Comparison of ENCODE assay signal across 8 mouse cellular contexts in the genomic region with DNA sequence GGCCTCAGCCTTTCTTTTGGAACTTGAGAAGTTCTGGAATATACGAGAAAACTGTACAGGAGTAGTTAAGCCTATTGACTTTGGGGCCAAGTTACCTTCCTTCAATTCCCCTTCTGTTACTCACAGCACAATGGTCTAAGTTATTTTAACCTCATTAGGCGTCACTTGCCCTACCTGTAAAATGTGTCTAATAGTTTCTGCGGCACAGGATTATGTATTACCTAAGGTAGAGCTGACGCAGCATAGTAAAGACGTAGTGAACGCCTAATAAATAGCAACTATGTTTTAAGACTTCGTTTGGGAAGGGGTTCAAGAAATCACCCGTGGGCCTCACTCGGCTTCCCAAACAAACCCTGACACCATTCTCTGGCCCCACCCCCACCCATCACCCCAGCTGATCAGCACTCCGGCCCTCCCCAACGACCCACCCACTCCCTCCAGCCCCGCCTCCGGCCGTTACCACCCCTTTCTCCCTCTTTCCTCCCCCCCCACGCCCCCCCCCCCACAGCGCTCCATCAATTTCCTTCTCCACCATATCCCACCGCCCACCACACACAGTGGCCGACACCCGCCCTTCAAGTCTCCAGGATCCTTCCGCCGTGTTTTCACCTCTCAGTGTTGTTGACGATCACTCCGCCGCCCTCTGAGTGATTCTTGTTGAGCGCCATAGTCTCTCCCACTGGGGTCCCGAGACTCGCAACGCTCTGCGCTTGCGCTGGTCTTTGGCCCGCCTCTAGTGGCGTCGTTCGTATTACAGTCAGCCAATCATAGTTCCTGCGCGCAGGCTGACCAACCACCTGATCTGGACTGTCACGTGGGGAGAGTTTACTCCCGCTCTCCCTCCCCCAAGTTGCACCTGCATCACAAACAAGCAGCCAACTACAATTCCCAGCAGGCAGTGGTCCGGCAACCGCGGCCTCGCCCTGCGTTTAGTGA. TPM values are rescaled to one million over a fixed set of nuclear protein-coding genes. Genes with fewer than 3 reads are reported as not detected.
DNase-seq lines count a peak whose midpoint lies in the region; ATAC-seq and TF ChIP-seq lines count a peak whose summit lies in the region.

Wbp2 (minus strand) TSS at position 738 of the 936 bp plus-strand sequence.

- DNase-seq in ZHBTc4 (ENCODE audit: low read depth, low spot score): peak; percentile 100
- DNase-seq in gastrocnemius, adult 2 months: peak; percentile 97
- peak; percentile 99 for DNase-seq in hindbrain, postnatal 0 days (ENCODE audit: low spot score)
- peak; percentile 94 to 96 for DNase-seq in left cerebral cortex, adult 2 months (ENCODE audit: extremely low spot score in 1 of 2, low spot score in 2 of 2)
- peak; percentile 97 to 99 for DNase-seq in right cerebral cortex, adult 2 months (ENCODE audit: low spot score in 2 of 2)
- peak; percentile 96 for DNase-seq in urinary bladder, postnatal 14 days (ENCODE audit: low spot score)

- intact Hi-C loops in gastrocnemius, adult 2 months (cut with DNase I): loop anchor here (1.0 to 5.0 kb wide), 4 partner anchors 44 to 136 kb away; partner anchors contain the start of genes Acox1, Ten1 and Unk
- intact Hi-C loops in left cerebral cortex, adult 2 months (cut with DNase I): loop anchor here (1.0 to 5.0 kb wide), 4 partner anchors 44 to 136 kb away; partner anchors contain the start of gene Unk

- H3K4me2 ChIP-seq in hindbrain, postnatal 0 days (ENCODE audit: low read depth, low read length): peak within 1 kb of the TSS; percentile 71

- peak; percentile 92 for ATAC-seq in common myeloid progenitor, adult 5-6 weeks (replicated peaks; ENCODE audit: low read depth, poor library complexity, severe bottlenecking)
- ATAC-seq in hindbrain, postnatal 0 days: peak; percentile 98
- ATAC-seq in megakaryocyte, adult 5-6 weeks (ENCODE audit: poor library complexity, severe bottlenecking): peak; percentile 93

- H3K36me3 ChIP-seq in hindbrain, postnatal 0 days (ENCODE audit: insufficient read depth, low read length): peaks cover 16% of the 10 kb centered on the region

- no peaks in the 10 kb centered on the region for H3K9me3 ChIP-seq in hindbrain, postnatal 0 days (ENCODE audit: low read length)

- H3K27ac ChIP-seq in gastrocnemius, adult 2 months: peak within 1 kb of the TSS; percentile 97
- peak within 1 kb of the TSS; percentile 66 for H3K27ac ChIP-seq in hindbrain, postnatal 0 days
- H3K27ac ChIP-seq in left cerebral cortex, adult 2 months: peak within 1 kb of the TSS; percentile 92

- 3% methylated on average over 40 of the region's 43 CpGs for WGBS in hindbrain, postnatal 0 days

- H3K27me3 ChIP-seq in hindbrain, postnatal 0 days (ENCODE audit: insufficient read depth, low read length): no peaks in the 10 kb centered on the region

- peak within 1 kb of the TSS; percentile 70 for H3K4me3 ChIP-seq in gastrocnemius, adult 2 months
- H3K4me3 ChIP-seq in hindbrain, postnatal 0 days (ENCODE audit: low read length): peak within 1 kb of the TSS; percentile 51
- H3K4me3 ChIP-seq in left cerebral cortex, adult 2 months: peak within 1 kb of the TSS; percentile 72

- peak within 1 kb of the TSS; percentile 42 for H3K9ac ChIP-seq in hindbrain, postnatal 0 days (replicated peaks; ENCODE audit: low read length)

- TF ChIP-seq CTCF in gastrocnemius, adult 2 months (IDR thresholded peaks at IDR 0.05): no peak
- TF ChIP-seq CTCF in hindbrain, postnatal 0 days (IDR thresholded peaks at IDR 0.05; ENCODE audit: low read depth): peak; percentile 60
- TF ChIP-seq CTCF in left cerebral cortex, adult 2 months (IDR thresholded peaks at IDR 0.05): peak; percentile 42

- peaks cover 8% of the 10 kb centered on the region; the same call in 1 of the 2 replicates for H3K4me1 ChIP-seq in hindbrain, postnatal 0 days (ENCODE audit: insufficient read depth, low read length)

RNA-seq across cellular contexts. Expression of gene Wbp2, which starts in this region (rescaled TPM):
- 26.2 and 32.7 TPM in 2 replicates for total RNA-seq in common myeloid progenitor, adult 5-6 weeks (2017)
- 10 to 100 TPM; 77.2 to 81.8 TPM for total RNA-seq in gastrocnemius, adult 2 months (2021)
- total RNA-seq in hindbrain, postnatal 0 days (2014; rRNA removed): 146 and 171 TPM in 2 replicates
- 206 and 234 TPM in 2 replicates for polyA plus RNA-seq in hindbrain, postnatal 0 days (2015; fragmentation: Nextera tagmentation; extraction: Ambion mirVana)
- total RNA-seq in left cerebral cortex, adult 2 months (2021): 100 to 1,000 TPM; 387 to 414 TPM
- 89.9 and 100 TPM in 2 replicates for total RNA-seq in megakaryocyte, adult 5-6 weeks (2015)
- 39.5 and 49.8 TPM in 2 replicates for total RNA-seq in megakaryocyte, adult 5-6 weeks (2017)

Comparison
In these comparisons a context has a peak if more than half of its experiments do, and no peak if none do; other contexts are left out.
1. Peak in every context shown above with its lines: DNase-seq, ATAC-seq, H3K4me3 ChIP-seq and H3K27ac ChIP-seq.